In the genomic region with DNA sequence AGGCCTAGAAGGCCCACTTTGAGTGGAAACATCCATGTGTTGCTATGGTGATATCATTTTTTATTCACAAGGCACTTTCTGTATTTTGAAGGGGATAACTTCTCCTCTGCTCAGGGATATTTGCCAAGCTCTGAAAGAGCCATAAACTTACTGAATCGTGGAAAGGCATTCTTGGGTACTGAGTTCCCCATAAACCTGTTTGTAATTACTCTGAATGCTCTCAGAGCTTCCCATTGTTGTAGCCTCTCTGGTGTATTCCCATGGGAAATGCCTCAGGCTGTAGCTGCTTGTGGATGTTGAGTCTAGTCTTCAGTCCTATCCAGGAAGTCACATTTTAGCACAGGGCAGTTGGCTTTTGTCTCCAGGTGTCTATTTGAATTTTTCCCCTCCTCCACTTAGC, we compare ENCODE assay signal across 20 mouse cellular contexts.
DNase-seq lines count a peak whose midpoint lies in the region; ATAC-seq and TF ChIP-seq lines count a peak whose summit lies in the region.
"Had no signal": no experiment of that assay in that cellular context is flagged by ENCODE, and none has a peak within 500 bp of the region (broad histone marks: within the 10 kb centered on the region; RNA-seq: fewer than 3 reads in every experiment).

No protein-coding gene starts in this region.

- no peak for TF ChIP-seq CTCF in hindbrain, postnatal 0 days (IDR thresholded peaks at IDR 0.05; ENCODE audit: low read depth)
- TF ChIP-seq CTCF in brain, embryonic 14.5 days (IDR thresholded peaks at IDR 0.05; ENCODE audit: borderline replicate concordance, extremely low read depth, insufficient read depth, insufficient read length): no peak

- H3K9me3 ChIP-seq in hindbrain, postnatal 0 days (ENCODE audit: low read length): no peaks in the 10 kb centered on the region
- no peaks in the 10 kb centered on the region for H3K9me3 ChIP-seq in hindbrain, embryonic 12.5 days (replicated peaks)
- H3K9me3 ChIP-seq in neural tube, embryonic 13.5 days: no peaks in the 10 kb centered on the region
- H3K9me3 ChIP-seq: hindbrain, embryonic 10.5 days; liver, embryonic 13.5 days; megakaryocyte, embryonic 14.5 days had no signal

- H3K4me1 ChIP-seq in hindbrain, postnatal 0 days (ENCODE audit: insufficient read depth, low read length): 0 out of 2 replicates have a peak, but pooled peaks cover 3% of the 10 kb centered on the region
- H3K4me1 ChIP-seq in hindbrain, embryonic 12.5 days: no peaks in the 10 kb centered on the region
- H3K4me1 ChIP-seq in neural tube, embryonic 13.5 days (replicated peaks): peaks cover 12% of the 10 kb centered on the region
- H3K4me1 ChIP-seq: hindbrain, embryonic 10.5 days; liver, embryonic 13.5 days had no signal

- H3K27ac ChIP-seq in hindbrain, postnatal 0 days: no peak overlapping the region
- H3K27ac ChIP-seq in hindbrain, embryonic 12.5 days: no peak overlapping the region
- H3K27ac ChIP-seq in neural tube, embryonic 13.5 days (replicated peaks): no peak overlapping the region; the same call in 1 of the 2 replicates
- H3K27ac ChIP-seq: hindbrain, embryonic 10.5 days; liver, embryonic 13.5 days had no signal

- 18% methylated on average over 1 of the region's 1 CpGs for WGBS in hindbrain, postnatal 0 days
- 35% methylated on average over 1 of the region's 1 CpGs for WGBS in hindbrain, embryonic 12.5 days
- WGBS in neural tube, embryonic 13.5 days: 6% methylated on average over 1 of the region's 1 CpGs

- H3K9ac ChIP-seq in hindbrain, postnatal 0 days (replicated peaks; ENCODE audit: low read length): no peak overlapping the region
- H3K9ac ChIP-seq in hindbrain, embryonic 12.5 days: no peak overlapping the region
- H3K9ac ChIP-seq in neural tube, embryonic 13.5 days: no peak overlapping the region
- H3K9ac ChIP-seq: liver, embryonic 13.5 days had no signal

- TF ChIP-seq POLR2A in brain, embryonic 14.5 days (IDR thresholded peaks at IDR 0.05; ENCODE audit: borderline replicate concordance, extremely low read depth, insufficient read depth, insufficient read length, poor library complexity, severe bottlenecking): no peak

- ATAC-seq in hindbrain, postnatal 0 days: peak; percentile 27; the same call in 1 of the 2 replicates
- no peak for ATAC-seq in hindbrain, embryonic 12.5 days (ENCODE audit: low FRiP score)
- peak; percentile 47; the same call in 1 of the 2 replicates for ATAC-seq in neural tube, embryonic 13.5 days (ENCODE audit: low read depth)
- no peak for ATAC-seq in megakaryocyte progenitor cell, adult 5-6 weeks (replicated peaks; ENCODE audit: poor library complexity)
- ATAC-seq: forebrain, embryonic 14.5 days had no signal

- H3K27me3 ChIP-seq in hindbrain, postnatal 0 days (ENCODE audit: insufficient read depth, low read length): no peaks in the 10 kb centered on the region
- H3K27me3 ChIP-seq in hindbrain, embryonic 12.5 days: no peaks in the 10 kb centered on the region
- no peaks in the 10 kb centered on the region for H3K27me3 ChIP-seq in neural tube, embryonic 13.5 days
- H3K27me3 ChIP-seq: liver, embryonic 13.5 days; megakaryocyte, embryonic 14.5 days had no signal

- no peak overlapping the region for H3K4me3 ChIP-seq in hindbrain, postnatal 0 days (ENCODE audit: low read length)
- no peak overlapping the region for H3K4me3 ChIP-seq in hindbrain, embryonic 12.5 days
- H3K4me3 ChIP-seq in neural tube, embryonic 13.5 days: no peak overlapping the region
- H3K4me3 ChIP-seq: hindbrain, embryonic 10.5 days; liver, embryonic 13.5 days; megakaryocyte, embryonic 14.5 days had no signal

- H3K36me3 ChIP-seq in hindbrain, postnatal 0 days (ENCODE audit: insufficient read depth, low read length): no peaks in the 10 kb centered on the region
- H3K36me3 ChIP-seq in hindbrain, embryonic 12.5 days: no peaks in the 10 kb centered on the region
- no peaks in the 10 kb centered on the region for H3K36me3 ChIP-seq in neural tube, embryonic 13.5 days
- H3K36me3 ChIP-seq: hindbrain, embryonic 10.5 days; liver, embryonic 13.5 days had no signal

- DNase-seq in hindbrain, postnatal 0 days (ENCODE audit: low spot score): peak; percentile 31
- DNase-seq in neural tube, embryonic 10.5 days (ENCODE audit: extremely low spot score, low spot score): no peak
- DNase-seq in brain, embryonic 14.5 days (ENCODE audit: low read depth): peak; percentile 8
- no peak for DNase-seq in retina, postnatal 1 day
- DNase-seq: adrenal gland, postnatal 14 days; cerebellum, adult 8-10 months; cerebellum, postnatal 36 days; gastrocnemius, postnatal 10 days; heart, postnatal 10 days; kidney, adult 2 months; kidney, postnatal 10 days; liver, embryonic 13.5 days; lung, adult 2 months had no signal

- H3K4me2 ChIP-seq in hindbrain, postnatal 0 days (ENCODE audit: low read depth, low read length): no peak overlapping the region
- no peak overlapping the region for H3K4me2 ChIP-seq in hindbrain, embryonic 12.5 days (replicated peaks)
- no peak overlapping the region for H3K4me2 ChIP-seq in neural tube, embryonic 13.5 days
- H3K4me2 ChIP-seq: heart, embryonic 11.5 days; liver, embryonic 13.5 days had no signal

Comparison
In these comparisons a context has a peak if more than half of its experiments do, and no peak if none do; other contexts are left out.
1. ATAC-seq: peak in hindbrain, postnatal 0 days (single experiment) and neural tube, embryonic 13.5 days (single experiment); none in hindbrain, embryonic 12.5 days (single experiment) and megakaryocyte progenitor cell, adult 5-6 weeks (single experiment).
2. DNase-seq: peak in hindbrain, postnatal 0 days (single experiment) and brain, embryonic 14.5 days (single experiment); none in neural tube, embryonic 10.5 days (single experiment) and retina, postnatal 1 day (single experiment).